Comparison of ENCODE assay signal across 8 mouse cellular contexts in genomic region chr7:24499856-24500577, GRCm38 (mm10). TPM values are rescaled to one million over a fixed set of nuclear protein-coding genes. Genes with fewer than 3 reads are reported as not detected.
DNase-seq lines count a peak whose midpoint lies in the region; ATAC-seq and TF ChIP-seq lines count a peak whose summit lies in the region.
"Had no signal": no experiment of that assay in that cellular context is flagged by ENCODE, and none has a peak within 500 bp of the region (broad histone marks: within the 10 kb centered on the region; RNA-seq: fewer than 3 reads in every experiment).

No protein-coding gene starts in this region.

- intact Hi-C loops in left cerebral cortex, postnatal 4 days (cut with DNase I): no loop called here
- intact Hi-C loops in gastrocnemius, postnatal 14 days (cut with DNase I; ENCODE audit: low total_unique reads): no loop called here

- peak overlapping the region; percentile 45 for H3K4me2 ChIP-seq in intestine, postnatal 0 days (replicated peaks; ENCODE audit: low read depth)
- H3K4me2 ChIP-seq in liver, postnatal 0 days (ENCODE audit: low read depth, low read length): peak overlapping the region; percentile 35

- peaks cover 17% of the 10 kb centered on the region for H3K4me1 ChIP-seq in G1E (ENCODE audit: insufficient read depth, low read depth, low read length)
- no peaks in the 10 kb centered on the region for H3K4me1 ChIP-seq in intestine, postnatal 0 days (replicated peaks; ENCODE audit: control insufficient read depth, insufficient read depth, low read length)
- peaks cover 6% of the 10 kb centered on the region for H3K4me1 ChIP-seq in liver, postnatal 0 days (ENCODE audit: insufficient read depth)

- H3K4me3 ChIP-seq in G1E (ENCODE audit: low read depth, low read length): 0 out of 2 replicates have a peak overlapping the region, but pooled peaks have one; percentile 13
- H3K4me3 ChIP-seq in intestine, postnatal 0 days (ENCODE audit: low read depth, low read length): 0 out of 2 replicates have a peak overlapping the region, but pooled peaks have one; percentile 18
- no peak overlapping the region for H3K4me3 ChIP-seq in liver, postnatal 0 days (ENCODE audit: low read depth, low read length)

- no peak overlapping the region for H3K27ac ChIP-seq in intestine, postnatal 0 days (ENCODE audit: low read depth, low read length)
- no peak overlapping the region for H3K27ac ChIP-seq in liver, postnatal 0 days (ENCODE audit: low read depth)

- H3K27me3 ChIP-seq in G1E (ENCODE audit: insufficient read depth, low read length): peaks cover 30% of the 10 kb centered on the region
- H3K27me3 ChIP-seq in intestine, postnatal 0 days (replicated peaks; ENCODE audit: control insufficient read depth, insufficient read depth, low read length): peaks cover 24% of the 10 kb centered on the region
- H3K27me3 ChIP-seq in liver, postnatal 0 days (ENCODE audit: insufficient read depth, low read length): peaks cover 45% of the 10 kb centered on the region

- peaks cover 4% of the 10 kb centered on the region; the same call in 1 of the 2 replicates for H3K9me3 ChIP-seq in G1E (replicated peaks)
- H3K9me3 ChIP-seq in intestine, postnatal 0 days (ENCODE audit: control insufficient read depth): no peaks in the 10 kb centered on the region
- 0 out of 2 replicates have a peak, but pooled peaks cover 2% of the 10 kb centered on the region for H3K9me3 ChIP-seq in liver, postnatal 0 days (ENCODE audit: low read length)

- peak; percentile 35 for DNase-seq in B cell, adult 2 months
- DNase-seq in G1E (ENCODE audit: low spot score): no peak
- DNase-seq in liver, postnatal 0 days: no peak
- DNase-seq in left cerebral cortex, postnatal 4 days: no peak
- no peak for DNase-seq in yolk sac, embryonic 10.5 days (ENCODE audit: low spot score)
- no peak for DNase-seq in gastrocnemius, postnatal 14 days

- no peak for ATAC-seq in G1E (ENCODE audit: extremely low read depth, insufficient number of reproducible peaks, low FRiP score, poor library complexity, severe bottlenecking)
- ATAC-seq in intestine, postnatal 0 days: no peak; the same call in 1 of the 2 replicates
- no peak for ATAC-seq in liver, postnatal 0 days

- TF ChIP-seq CTCF in G1E (IDR thresholded peaks at IDR 0.05; ENCODE audit: low read depth, low read length): no peak
- TF ChIP-seq CTCF in intestine, postnatal 0 days (IDR thresholded peaks at IDR 0.05; ENCODE audit: low read depth): no peak
- no peak for TF ChIP-seq CTCF in liver, postnatal 0 days (IDR thresholded peaks at IDR 0.05; ENCODE audit: low read depth)

- H3K9ac ChIP-seq in intestine, postnatal 0 days (ENCODE audit: low read depth, low read length): no peak overlapping the region
- no peak overlapping the region for H3K9ac ChIP-seq in liver, postnatal 0 days (replicated peaks)

- H3K36me3 ChIP-seq in G1E (replicated peaks): no peaks in the 10 kb centered on the region
- H3K36me3 ChIP-seq in intestine, postnatal 0 days (ENCODE audit: control insufficient read depth, insufficient read depth): no peaks in the 10 kb centered on the region
- H3K36me3 ChIP-seq in liver, postnatal 0 days (replicated peaks; ENCODE audit: insufficient read depth, low read length): no peaks in the 10 kb centered on the region

- no peak for TF ChIP-seq EP300 in liver, postnatal 0 days (IDR thresholded peaks at IDR 0.05; ENCODE audit: low read depth)

- 11% methylated on average over 43 of the region's 43 CpGs for WGBS in intestine, postnatal 0 days
- WGBS in liver, postnatal 0 days (ENCODE audit: insufficient replicate concordance): 11% methylated on average over 41 of the region's 43 CpGs

RNA-seq across cellular contexts. Expression of gene Zfp428, which starts 6.8 kb away (rescaled TPM):
- total RNA-seq in G1E (2014; fragmentation: Nextera tagmentation) (1.7 and 2.6 TPM in 2 replicates), G1E (2017) (3.8 and 4.4 TPM in 2 replicates)
- 39.9 and 53.3 TPM in 2 replicates for polyA plus RNA-seq in G1E (2012)
- 11.2 and 12.8 TPM in 2 replicates for polyA plus RNA-seq in intestine, postnatal 0 days (2015; fragmentation: Nextera tagmentation; extraction: Ambion mirVana)
- polyA plus RNA-seq in liver, postnatal 0 days (2015; fragmentation: Nextera tagmentation; extraction: Ambion mirVana): 3.3 and 4.1 TPM in 2 replicates
- 100 to 1,000 TPM; 105 to 108 TPM for total RNA-seq in left cerebral cortex, postnatal 4 days (2021)
- total RNA-seq in gastrocnemius, postnatal 14 days (2021): 1 to 10 TPM; 6.4 to 8.3 TPM

RNA-seq across cellular contexts. Expression of gene AC161166.1, which starts 12.2 kb away (rescaled TPM):
- total RNA-seq in G1E (2014; fragmentation: Nextera tagmentation) (not detected in 2 replicates), G1E (2017) (0.22 TPM in 1 of 2 replicates, not detected in the other)
- not detected in 2 replicates for polyA plus RNA-seq in G1E (2012)
- polyA plus RNA-seq in intestine, postnatal 0 days (2015; fragmentation: Nextera tagmentation; extraction: Ambion mirVana): 0.05 TPM in 1 of 2 replicates, not detected in the other
- not detected in 2 replicates for polyA plus RNA-seq in liver, postnatal 0 days (2015; fragmentation: Nextera tagmentation; extraction: Ambion mirVana)
- not detected for total RNA-seq in left cerebral cortex, postnatal 4 days (2021)
- total RNA-seq in gastrocnemius, postnatal 14 days (2021): not detected
- polyA plus RNA-seq: brain, embryonic 14.5 days had no signal

RNA-seq across cellular contexts. Expression of gene Cadm4, which starts 18.2 kb away (rescaled TPM):
- total RNA-seq in G1E (2014; fragmentation: Nextera tagmentation) (not detected in 2 replicates), G1E (2017) (0.06 TPM in 1 of 2 replicates, not detected in the other)
- 0.02 and 0.16 TPM in 2 replicates for polyA plus RNA-seq in G1E (2012)
- 1.4 and 1.7 TPM in 2 replicates for polyA plus RNA-seq in intestine, postnatal 0 days (2015; fragmentation: Nextera tagmentation; extraction: Ambion mirVana)
- polyA plus RNA-seq in liver, postnatal 0 days (2015; fragmentation: Nextera tagmentation; extraction: Ambion mirVana): 0.17 and 0.46 TPM in 2 replicates
- total RNA-seq in left cerebral cortex, postnatal 4 days (2021): 100 to 1,000 TPM; 332 to 353 TPM
- 10 to 100 TPM in 1 of 2 experiments, 1 to 10 TPM in 1; 5.3 to 17.7 TPM for total RNA-seq in gastrocnemius, postnatal 14 days (2021)

RNA-seq across cellular contexts. Expression of gene Irgq, which starts 30.5 kb away (rescaled TPM):
- 5.5 and 6.2 TPM in 2 replicates for total RNA-seq in G1E (2014; fragmentation: Nextera tagmentation)
- 4.0 and 4.6 TPM in 2 replicates for total RNA-seq in G1E (2017)
- 3.6 and 3.9 TPM in 2 replicates for polyA plus RNA-seq in G1E (2012)
- polyA plus RNA-seq in intestine, postnatal 0 days (2015; fragmentation: Nextera tagmentation; extraction: Ambion mirVana): 3.4 TPM in 2 replicates
- 1.3 and 1.6 TPM in 2 replicates for polyA plus RNA-seq in liver, postnatal 0 days (2015; fragmentation: Nextera tagmentation; extraction: Ambion mirVana)
- 100 to 1,000 TPM; 118 to 120 TPM for total RNA-seq in left cerebral cortex, postnatal 4 days (2021)
- total RNA-seq in gastrocnemius, postnatal 14 days (2021): 10 to 100 TPM; 10.5 to 12.8 TPM

RNA-seq across cellular contexts. Expression of gene Plaur, which starts 37.7 kb away (rescaled TPM):
- not detected in 2 replicates for total RNA-seq in G1E (2014; fragmentation: Nextera tagmentation)
- total RNA-seq in G1E (2017): 0.11 and 0.17 TPM in 2 replicates
- 0.11 and 0.17 TPM in 2 replicates for polyA plus RNA-seq in G1E (2012)
- 6.9 and 7.8 TPM in 2 replicates for polyA plus RNA-seq in intestine, postnatal 0 days (2015; fragmentation: Nextera tagmentation; extraction: Ambion mirVana)
- 9.3 and 10.8 TPM in 2 replicates for polyA plus RNA-seq in liver, postnatal 0 days (2015; fragmentation: Nextera tagmentation; extraction: Ambion mirVana)
- total RNA-seq in left cerebral cortex, postnatal 4 days (2021): 1 to 10 TPM; 1.0 to 1.2 TPM
- 1 to 10 TPM in 1 of 2 experiments, under 1 TPM in 1; 0.84 to 1.2 TPM for total RNA-seq in gastrocnemius, postnatal 14 days (2021)

Comparison
In these comparisons a context has a peak if more than half of its experiments do, and no peak if none do; other contexts are left out.
1. DNase-seq: peak in B cell, adult 2 months (2 of 2); none in G1E (single experiment), liver, postnatal 0 days (single experiment), left cerebral cortex, postnatal 4 days (single experiment), yolk sac, embryonic 10.5 days (single experiment) and gastrocnemius, postnatal 14 days (single experiment).
2. RNA of gene Zfp428, which starts 6.8 kb away (total RNA-seq): 105 to 108 TPM in left cerebral cortex, postnatal 4 days; 6.4 to 8.3 TPM in gastrocnemius, postnatal 14 days and 1.7 to 4.4 TPM in G1E; every median in the first group is over 10 times any median in the second.
3. RNA of gene Cadm4, which starts 18.2 kb away (total RNA-seq): 332 to 353 TPM in left cerebral cortex, postnatal 4 days; 5.3 to 17.7 TPM in gastrocnemius, postnatal 14 days and 0.06 TPM in G1E; every median in the first group is over 10 times any median in the second.